Mouse (Mus musculus) heart, postnatal 14 days (tissue): ENCODE data around the gene Anks3. TPM values are rescaled to one million over a fixed set of nuclear protein-coding genes. Genes with fewer than 3 reads are reported as not detected.

Source experiments
- DNase-seq, 2 experiments: peaks; one replicate each; pipeline ENCODE4 v3.0.0; 2021 to 2022
- intact Hi-C: fragments of 180-260 bp; cut with DNase I; formaldehyde crosslinking; loops from one replicate; pipeline ENCODE4 v1.15.1; 2025
- total RNA-seq, 2 experiments: library from RNA; stranded (reverse); gene quantifications; 2 replicates each; pipeline ENCODE4 v1.2.3; 2021

The Anks3 gene
- total RNA-seq, 2 experiments from 2014 or later: 15.3 to 16.3 TPM

DNA sequence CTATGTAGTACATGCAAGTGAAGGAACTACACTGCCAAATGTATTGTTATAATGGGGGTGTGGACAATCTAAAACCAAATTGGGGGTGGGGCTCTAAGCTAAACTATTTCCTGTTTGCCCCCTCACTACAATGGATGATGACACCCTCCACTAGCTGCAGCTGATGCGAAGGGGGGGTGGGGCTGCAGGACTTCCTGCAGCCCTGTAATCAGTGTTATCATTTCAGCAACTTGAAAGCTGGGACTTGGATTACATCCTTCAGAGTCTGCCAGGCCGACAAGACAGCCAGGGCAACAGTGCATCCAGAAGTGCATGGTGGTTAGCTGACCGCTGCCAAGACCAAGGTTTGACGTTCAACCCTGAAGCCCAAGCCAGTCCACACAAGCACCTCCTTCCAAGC lies 7.6 kb upstream of the Anks3 start:
- peak in 1 of 2 experiments; percentile 28 for DNase-seq
- intact Hi-C loops: no loop called here

DNA sequence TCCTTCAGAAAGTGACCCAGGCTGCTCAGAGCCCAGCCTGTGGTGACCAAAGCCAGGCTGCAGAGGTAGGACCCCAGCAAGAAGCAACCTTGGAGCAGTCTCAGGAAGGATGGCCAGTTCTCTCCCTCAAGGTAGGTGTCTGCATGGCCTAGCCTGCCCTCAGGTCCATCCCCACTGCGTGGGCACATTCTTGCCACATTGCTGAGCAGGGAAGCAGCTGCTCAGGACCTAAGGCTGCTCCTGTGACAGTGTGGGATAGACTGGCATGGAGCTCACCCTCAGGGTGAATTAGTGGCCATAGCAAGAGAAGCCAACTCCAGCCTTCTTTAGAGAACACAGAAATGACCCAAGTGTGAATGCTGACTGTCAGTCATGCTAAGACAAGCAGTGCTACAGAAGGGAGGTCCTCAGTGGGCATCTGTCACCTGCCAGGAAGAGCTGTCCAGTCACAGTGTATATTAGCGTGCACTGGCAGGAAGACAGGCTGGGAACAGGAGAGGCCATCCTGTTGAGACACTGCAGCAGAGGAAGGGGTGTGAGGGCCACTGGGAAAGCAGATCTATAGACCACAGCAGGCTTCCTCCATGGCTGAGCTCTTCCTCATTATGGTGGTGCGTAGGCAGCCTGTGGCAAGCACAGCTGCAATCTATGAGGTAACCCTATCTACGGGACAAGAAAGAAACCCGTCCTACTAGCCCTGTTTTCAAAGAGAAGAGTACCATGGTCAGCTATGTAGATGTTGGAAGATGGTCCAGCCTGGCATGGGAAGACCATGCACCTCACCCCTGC lies 5.2 kb upstream of the Anks3 start:
- no peak for DNase-seq
- intact Hi-C loops: no loop called here

DNA sequence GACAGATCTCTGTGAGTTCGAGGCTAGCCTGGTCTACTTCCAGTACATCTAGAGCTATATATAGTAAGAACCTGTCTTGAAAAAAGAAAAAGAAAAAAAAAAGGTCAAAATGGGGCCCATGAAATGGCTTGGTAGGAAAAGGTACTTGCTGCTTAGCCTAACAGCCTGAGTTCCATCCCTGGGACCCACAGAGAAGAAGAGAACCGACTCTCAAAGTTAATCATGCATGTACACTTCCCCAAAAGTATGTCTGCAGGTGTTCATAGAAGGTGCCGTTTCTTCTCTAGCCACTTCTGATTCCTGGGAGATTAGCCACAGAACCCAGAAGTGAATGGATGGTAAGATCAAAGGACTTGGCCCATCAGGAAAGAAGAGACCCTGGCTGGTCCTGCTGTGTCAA lies 4.4 kb upstream of the Anks3 start:
- intact Hi-C loops: no loop called here
- no peak for DNase-seq

DNA sequence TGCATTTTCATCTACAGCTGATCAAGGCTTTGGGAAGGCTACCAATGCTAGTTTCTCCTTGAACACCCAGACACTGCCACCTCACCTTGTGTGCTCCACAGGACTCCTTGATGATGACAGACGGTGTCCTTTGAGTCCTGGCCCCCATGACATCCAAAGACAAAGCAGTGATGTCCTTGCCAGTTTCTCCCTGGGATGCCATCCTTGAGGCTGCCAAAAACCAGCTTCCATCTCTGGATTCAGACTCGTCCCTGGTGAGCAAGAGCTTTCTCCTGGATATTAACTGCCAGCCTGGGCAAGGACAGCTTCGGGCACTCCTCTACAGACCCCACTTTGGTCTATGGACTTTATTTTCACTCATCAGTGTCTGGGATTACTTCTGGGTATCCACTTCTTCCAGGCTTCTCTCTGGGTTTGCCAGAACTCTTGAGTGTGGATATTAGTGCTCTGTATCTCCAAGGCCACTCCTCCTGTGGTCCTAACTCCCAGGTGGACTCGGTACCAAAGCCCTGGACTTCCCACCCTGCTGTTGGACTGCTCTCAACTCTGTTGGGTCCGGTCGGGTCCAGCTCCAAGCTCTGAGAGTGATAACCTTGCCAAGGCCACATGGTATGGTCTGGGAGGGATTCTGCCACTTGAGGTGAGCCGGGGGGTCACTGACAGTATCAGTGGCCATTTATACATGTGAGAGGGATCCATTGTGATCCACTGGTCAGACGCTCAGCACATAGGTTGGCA lies 1.6 kb upstream of the Anks3 start:
- DNase-seq: no peak
- intact Hi-C loops: loop anchor here (2.0 kb wide), 1 partner anchor 47 kb away; the partner anchor contains the start of gene Rogdi

DNA sequence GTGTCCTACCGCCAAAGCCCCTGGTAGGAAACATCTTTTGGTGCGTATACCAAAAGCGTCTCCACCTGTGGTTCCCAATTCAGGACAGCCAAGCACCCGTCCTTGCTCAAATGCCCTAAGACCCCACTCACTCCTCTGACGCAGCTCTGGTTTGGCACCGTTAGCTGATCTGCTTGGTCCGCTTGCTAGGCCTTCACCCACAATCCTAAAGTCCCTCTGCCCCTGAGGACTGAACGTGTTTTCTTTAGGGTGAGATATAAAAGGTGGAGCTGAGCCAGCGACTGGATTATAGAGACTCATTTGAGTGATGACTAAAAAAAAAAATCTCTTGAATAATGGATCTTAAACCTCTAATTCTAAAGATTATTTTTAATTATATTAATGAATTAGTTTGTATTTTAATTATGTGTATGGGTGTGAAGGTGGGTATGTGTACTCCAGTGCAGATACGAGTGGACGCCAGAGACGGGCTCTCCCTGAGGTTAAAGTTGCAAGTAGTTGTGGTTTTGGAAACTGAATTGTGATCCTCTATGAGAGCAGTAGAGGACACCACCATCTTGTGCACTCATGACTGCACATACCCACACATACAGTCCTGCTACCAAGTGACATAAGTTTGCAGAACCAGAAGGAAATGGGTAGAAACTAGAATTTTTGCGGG lies 856 bp upstream of the Anks3 start:
- no peak for DNase-seq
- intact Hi-C loops: loop anchor here (2.0 kb wide), 1 partner anchor 48 kb away; the partner anchor contains the start of gene Rogdi

DNA sequence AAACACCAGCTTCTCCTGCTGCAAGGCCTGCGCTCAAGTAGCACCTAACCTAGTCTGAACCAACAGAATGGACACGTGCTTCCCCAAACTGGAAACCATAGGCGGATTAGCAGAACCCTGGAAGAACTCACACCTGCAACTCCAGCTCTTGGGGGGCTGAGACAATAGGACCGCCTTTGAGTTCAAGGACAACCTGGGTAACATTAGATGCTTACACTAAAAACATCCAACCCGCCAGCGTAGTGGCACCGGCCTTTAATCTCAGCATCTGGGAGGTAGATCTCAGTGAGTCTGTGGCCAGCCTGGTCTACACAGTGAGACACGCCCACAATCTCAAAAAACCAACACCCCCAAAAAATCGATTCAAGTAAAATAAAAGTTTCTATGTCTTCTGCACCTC lies 659 bp downstream of the Anks3 start:
- intact Hi-C loops: no loop called here
- DNase-seq: no peak

DNA sequence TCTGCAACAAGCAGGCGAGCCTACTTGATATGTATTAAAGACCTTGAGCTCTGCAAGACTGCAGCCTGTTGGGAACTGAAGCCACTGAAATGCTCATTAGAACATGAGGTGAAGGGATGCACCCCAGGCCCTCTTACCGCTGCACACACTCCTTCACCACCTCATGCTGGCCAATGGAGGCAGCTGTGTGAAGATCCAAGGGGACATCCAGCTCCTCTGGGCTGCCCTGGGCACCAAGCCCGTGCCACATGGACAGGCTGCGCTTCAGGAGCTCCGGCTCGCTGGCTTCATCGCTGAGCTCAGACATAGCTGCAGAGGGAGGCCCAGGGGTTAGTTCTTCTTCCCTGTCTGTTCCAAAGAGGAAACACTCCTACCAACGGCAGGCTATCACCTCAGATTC lies 3.7 kb downstream of the Anks3 start:
- DNase-seq: no peak
- intact Hi-C loops: no loop called here

DNA sequence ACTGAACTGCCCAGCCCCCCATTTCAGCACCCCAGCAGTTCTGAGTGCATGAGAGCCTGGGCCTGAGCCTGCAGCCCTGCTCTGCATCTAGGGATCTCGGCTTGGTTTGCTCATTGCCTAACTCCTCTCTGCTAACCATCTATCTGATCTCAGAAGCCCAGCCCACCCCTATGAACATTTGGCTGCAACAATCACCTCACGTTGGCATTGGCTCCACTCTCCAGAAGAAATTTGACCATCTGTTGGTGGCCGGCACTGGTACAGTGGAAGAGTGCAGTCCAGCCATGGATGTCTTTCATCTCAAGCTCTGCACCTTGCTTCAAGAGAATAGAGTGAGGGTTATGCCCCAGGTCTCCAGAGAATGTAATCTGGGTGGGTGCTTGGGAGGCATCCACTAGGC lies 6.6 kb downstream of the Anks3 start:
- DNase-seq: no peak
- intact Hi-C loops: no loop called here

DNA sequence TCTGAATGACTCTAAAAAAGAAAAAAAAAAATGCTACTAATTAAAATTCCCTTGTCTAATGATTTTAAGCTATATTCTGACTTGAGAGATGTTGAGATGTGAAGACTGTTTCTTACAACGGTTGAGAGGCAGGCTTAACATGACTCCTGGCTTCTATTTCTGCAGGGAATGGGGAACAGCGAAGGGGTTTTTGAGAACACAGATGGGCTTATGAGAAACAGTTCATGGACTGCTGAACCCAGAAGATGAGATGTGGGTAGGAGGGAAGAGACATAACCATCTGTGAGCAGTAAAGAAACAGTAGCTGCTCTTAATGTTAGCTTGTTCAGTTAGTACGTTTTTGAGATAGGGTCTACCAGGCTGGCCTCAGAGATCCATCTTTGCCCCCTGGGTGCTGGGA lies 7.4 kb downstream of the Anks3 start:
- intact Hi-C loops: no loop called here
- DNase-seq: no peak

DNA sequence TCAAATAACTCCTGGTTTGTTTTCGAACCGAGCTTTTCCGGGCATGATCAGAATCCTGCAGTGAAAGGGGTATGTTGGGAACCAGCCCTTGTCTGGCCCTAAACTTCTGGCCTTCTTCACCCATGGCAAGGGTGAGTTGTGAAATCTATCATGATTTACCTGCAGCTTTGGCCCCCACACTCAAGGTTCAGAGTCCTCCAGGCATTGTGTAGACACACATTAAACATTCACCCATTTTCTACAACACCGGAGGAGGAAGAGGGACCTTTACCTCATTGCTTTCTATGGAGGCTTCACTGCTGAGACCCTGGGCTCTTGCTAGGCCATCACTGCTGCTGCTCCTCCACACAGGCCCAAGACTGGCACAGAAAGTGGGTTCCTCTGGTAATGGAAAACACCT lies 16.6 kb downstream of the Anks3 start:
- intact Hi-C loops: no loop called here
- DNase-seq: no peak

DNA sequence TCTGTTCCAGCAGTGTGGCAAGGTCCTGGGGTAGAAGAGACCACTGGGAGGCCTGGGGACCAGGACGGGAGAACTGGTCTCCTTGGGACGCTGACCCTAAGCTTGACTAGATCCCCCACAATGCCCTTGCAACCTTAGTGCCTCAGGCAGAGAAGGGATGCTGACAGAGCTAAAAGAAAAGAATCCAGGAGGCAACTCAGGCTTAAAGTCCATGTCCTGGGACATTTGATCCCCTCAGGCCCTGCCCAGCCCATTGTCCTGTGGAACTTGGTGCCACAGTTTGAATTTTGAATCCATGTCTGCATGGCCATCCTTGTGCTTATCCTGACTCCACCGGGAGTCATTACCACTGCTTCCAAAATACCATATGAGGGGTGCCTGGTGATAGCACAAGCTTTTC lies 17.9 kb downstream of the Anks3 start:
- intact Hi-C loops: no loop called here
- no peak for DNase-seq

DNA sequence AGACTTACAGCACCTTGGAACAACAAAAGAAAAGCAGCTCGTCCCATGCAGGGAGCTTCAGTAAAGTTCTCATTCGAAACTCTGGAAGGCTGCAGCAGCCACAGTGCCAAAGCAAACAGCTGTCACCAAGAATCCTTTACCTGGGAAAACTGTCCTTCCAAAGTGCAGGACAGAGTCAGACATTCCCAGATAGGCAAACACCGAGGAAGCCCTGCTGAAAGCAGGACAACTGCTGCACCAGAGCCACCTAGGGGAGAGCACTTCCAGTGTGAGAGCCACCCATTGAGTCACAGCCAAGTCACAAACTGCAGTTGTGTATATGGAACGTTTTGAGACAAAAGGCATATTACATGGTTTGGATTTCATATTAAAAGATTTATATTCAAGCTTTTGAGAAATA lies 18.6 kb downstream of the Anks3 start:
- intact Hi-C loops: no loop called here
- no peak for DNase-seq

DNA sequence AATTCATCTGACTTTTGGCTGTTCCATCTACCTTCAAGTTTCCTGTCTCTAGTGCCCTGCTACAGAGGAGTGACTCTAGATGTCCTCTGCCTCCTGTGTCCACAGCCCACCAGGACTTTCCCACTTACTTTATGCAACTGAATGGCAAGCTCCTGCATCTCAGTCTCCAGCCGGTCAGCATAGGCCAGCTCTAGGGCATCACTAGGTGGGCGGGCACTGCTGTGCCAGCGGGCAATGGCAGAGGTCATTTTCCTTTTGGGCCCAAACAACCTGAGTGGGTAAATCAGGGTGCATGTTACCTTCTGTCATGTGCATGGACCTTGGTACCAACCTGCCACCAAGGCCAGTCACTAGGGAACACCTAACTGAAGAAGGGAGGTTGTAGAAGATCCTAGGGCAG lies 20.6 kb downstream of the Anks3 start:
- DNase-seq: no peak
- intact Hi-C loops: no loop called here

DNA sequence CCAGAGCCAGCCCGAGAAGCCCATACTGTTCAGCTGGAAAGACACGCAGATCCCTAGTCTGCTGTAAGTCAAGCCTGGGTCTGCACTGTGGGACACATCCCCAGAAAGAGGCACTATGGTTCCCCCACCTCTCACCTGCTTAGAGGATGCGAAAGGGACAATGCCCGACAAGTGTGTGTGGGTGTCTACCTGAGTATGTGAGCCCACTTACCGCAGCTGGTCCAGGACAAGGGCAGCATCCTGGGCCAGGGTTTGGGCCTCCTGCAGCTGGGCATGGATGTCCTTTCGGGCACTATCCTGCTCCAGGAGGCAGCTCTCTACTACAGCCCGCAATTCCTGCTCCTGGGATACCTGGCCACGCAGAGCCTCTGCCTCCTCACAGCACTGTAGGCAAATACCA lies 21.1 kb downstream of the Anks3 start:
- intact Hi-C loops: no loop called here
- DNase-seq: no peak

DNA sequence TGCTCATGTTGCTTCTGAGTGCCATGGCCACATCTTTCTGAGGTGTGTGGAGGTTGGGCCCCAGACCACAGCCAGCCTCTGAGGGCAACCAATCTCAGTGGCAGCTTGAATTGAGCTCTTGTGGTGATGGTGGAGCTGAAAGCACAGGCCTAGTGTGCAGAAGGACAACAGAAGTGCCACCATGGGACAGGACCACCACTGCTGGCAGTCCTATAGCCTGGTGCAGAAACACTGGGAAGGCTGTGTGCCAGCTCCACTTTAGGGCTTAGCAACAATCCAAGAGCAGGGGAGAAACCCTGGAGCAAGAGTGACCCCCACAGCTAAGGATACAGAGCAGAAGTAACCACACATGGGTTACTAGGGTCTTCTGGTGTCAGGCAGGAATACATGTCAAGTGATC lies 23.0 kb downstream of the Anks3 start:
- no peak for DNase-seq
- intact Hi-C loops: no loop called here

DNA sequence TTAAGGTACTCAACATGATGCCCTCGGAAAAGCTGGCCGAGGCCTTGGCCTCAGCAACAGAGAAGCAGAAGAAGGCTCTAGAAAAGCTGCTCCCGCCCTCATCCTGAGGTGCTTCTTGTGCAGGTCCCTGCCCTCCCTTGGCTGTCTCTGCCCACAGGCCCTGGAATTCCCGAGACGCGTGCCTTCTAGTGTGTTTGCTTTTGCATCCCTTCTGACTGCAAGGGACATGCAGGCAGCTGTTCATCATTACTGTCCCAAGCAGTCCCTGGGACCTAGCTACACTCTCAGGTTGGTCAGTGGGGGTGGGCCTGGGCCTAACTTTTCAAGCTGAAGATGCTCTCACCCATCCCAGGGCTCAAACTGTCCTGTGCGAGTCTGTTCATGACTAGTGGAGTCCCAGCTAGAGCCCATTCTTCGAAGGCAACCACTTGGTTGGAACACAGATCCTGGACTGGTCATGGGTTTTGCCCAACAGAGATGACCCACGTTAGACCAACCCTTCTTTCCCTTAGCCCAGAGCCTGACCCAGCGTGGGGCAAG lies 23.6 kb downstream of the Anks3 start:
- DNase-seq: no peak

DNA sequence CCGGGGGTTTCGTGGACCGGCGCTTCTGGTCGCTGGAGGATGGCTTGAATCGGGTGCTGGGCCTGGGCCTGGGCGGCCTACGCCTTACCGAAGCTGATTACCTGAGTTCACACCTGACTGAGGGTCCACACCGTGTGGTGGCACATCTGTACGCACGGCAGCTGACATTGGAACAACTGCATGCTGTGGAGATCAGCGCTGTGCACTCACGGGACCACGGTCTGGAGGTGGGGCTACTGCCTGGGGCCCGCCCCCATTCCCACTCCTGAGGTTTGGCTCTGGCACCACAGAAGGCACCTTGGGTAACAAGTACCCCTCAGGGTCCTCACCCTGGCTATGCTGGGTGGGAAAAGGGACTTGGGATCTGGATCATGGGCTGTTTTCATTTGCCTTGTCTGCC lies 24.6 kb downstream of the Anks3 start:
- intact Hi-C loops: no loop called here
- DNase-seq: peak; percentile 22 to 46

More for the DNA sequence above, 23.6 kb downstream of the Anks3 start:
- intact Hi-C loops: no loop called here

DNA sequence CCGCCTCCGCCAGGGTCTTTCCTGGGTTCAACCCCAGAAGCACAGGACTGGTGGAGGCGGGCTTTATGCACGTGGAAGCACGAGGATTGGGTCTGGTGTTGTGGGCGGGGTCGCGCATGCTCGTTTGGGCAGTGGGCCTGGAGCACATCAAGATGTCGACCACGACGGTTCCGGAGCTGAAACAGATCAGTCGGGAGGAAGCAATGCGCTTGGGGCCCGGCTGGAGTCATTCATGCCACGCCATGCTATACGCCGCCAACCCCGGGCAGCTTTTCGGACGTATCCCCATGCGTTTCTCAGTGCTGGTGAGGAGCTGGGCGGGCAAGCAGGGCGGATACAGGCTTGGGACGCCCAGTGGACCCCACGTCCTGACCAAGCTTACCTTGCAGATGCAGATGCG lies 25.0 kb downstream of the Anks3 start:
- peak; percentile 95 to 96 for DNase-seq
- intact Hi-C loops: no loop called here

DNA sequence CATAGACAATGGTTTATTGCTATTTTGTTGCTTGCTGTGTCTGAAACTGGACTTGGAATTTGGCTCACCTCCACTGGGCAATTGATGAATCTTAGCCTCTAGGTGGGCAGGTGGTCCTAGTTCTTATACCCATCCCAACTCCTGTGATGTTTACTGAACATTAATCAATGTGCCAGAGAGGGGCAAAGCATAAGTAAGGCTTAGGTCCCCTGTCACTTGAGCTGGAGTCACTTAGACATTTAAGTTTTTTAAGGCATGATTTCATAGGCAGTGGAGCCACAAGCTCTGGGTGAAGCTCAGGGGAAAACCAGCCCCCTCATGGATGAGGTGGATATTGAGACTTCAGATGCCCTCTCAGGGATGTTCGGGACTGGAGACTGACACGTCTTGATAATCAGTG lies 25.5 kb downstream of the Anks3 start, which contains the start of gene Nudt16l1:
TSS of gene Nudt16l1 (plus strand) at position 301 of the 400 bp plus-strand sequence.
- intact Hi-C loops: no loop called here
- DNase-seq: no peak

DNA sequence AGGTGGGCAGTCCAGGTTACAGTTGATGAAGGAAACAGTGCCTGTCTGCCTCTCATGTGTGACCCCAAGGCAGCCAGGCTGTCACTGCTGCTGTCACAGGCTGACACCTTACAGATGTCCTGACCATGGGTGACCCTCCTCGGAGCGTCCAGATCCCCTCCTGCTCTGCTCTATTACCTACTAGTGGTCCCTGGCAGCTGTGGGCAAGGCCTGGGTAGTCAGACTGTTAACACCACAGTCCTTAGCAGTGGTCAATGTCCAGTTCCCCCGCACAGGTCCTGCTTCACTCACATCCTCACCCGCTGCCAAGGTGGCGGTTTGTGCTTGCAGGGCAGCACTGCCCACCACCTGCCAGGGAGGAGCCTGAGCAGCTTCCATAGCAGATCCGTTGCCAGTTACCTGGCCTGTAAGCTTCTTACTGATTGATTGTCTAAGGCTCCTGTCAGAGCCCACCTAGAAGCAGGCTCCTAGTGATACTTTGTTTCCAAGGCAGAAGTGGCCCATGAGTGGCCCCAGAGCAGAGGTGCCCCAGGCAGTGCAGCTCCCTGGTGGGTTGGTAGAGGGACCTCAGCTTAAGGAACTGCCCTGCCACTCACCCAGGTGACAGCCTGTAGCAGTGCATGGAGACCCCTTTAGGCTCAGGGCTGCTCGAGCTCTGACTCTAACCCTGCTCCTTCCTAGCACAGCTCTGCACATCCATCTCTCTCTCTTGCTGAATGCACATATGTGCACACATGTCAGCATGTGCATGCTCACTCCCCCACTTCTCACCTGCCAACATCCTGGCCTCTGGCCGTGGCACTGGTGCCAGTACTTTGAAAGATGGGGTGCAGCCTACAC lies 26.4 kb downstream of the Anks3 start:
- intact Hi-C loops: no loop called here

More for the DNA sequence above, 26.4 kb downstream of the Anks3 start:
- DNase-seq: no peak
